28 mouse cellular contexts compared by ENCODE assay signal in the genomic region with DNA sequence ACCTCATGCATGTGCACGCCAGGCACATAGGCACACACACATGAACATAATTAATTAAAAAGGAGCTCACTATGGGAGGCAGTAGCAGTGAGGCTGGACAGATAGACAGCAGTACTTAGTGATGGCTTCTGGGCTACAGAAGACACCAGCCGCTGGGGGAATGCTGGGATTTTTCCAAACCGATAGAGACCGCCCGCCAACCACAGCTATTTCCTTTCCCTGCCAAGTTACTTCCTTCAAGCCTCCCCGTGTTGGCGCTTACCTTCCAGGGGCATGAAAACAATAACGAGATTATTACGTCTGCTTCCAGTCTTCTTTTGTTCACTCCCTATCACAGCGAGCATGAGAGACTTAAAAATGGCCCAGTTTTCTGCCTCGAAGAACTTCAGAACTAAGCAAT. TPM values are rescaled to one million over a fixed set of nuclear protein-coding genes. Genes with fewer than 3 reads are reported as not detected.
A peak's percentile ranks its signal among the peaks of the same experiment; 100 is the strongest.
DNase-seq lines count a peak whose midpoint lies in the region; ATAC-seq and TF ChIP-seq lines count a peak whose summit lies in the region.
"Had no signal": no experiment of that assay in that cellular context is flagged by ENCODE, and none has a peak within 500 bp of the region (broad histone marks: within the 10 kb centered on the region; RNA-seq: fewer than 3 reads in every experiment).

No protein-coding gene starts in this region.

- peaks cover 68% of the 10 kb centered on the region for H3K4me1 ChIP-seq in megakaryocyte, embryonic 14.5 days
- H3K4me1 ChIP-seq in stomach, postnatal 0 days (replicated peaks; ENCODE audit: control insufficient read depth, insufficient read depth), result no peaks in the 10 kb centered on the region; the same call in 1 of the 2 replicates
- H3K4me1 ChIP-seq: heart, embryonic 12.5 days; heart, embryonic 15.5 days had no signal

- H3K27me3 ChIP-seq in megakaryocyte, embryonic 14.5 days (replicated peaks), result peaks cover 3% of the 10 kb centered on the region
- H3K27me3 ChIP-seq in stomach, postnatal 0 days (ENCODE audit: control insufficient read depth, insufficient read depth, low read length), result no peaks in the 10 kb centered on the region
- H3K27me3 ChIP-seq: forebrain, embryonic 12.5 days; heart, embryonic 12.5 days; heart, embryonic 15.5 days; Patski had no signal

- H3K4me3 ChIP-seq in megakaryocyte, embryonic 14.5 days (replicated peaks), result peak overlapping the region; percentile 85
- no peak overlapping the region for H3K4me3 ChIP-seq in stomach, postnatal 0 days (ENCODE audit: low read depth, low read length)
- H3K4me3 ChIP-seq: forebrain, embryonic 12.5 days; heart, embryonic 12.5 days; heart, embryonic 15.5 days had no signal

- peaks cover 3% of the 10 kb centered on the region for H3K36me3 ChIP-seq in megakaryocyte, embryonic 14.5 days (replicated peaks; ENCODE audit: low read length)
- H3K36me3 ChIP-seq in stomach, postnatal 0 days (ENCODE audit: control insufficient read depth, insufficient read depth, low read length), result no peaks in the 10 kb centered on the region
- H3K36me3 ChIP-seq: forebrain, embryonic 12.5 days; heart, embryonic 12.5 days; heart, embryonic 15.5 days had no signal

- no peak for TF ChIP-seq CTCF in stomach, postnatal 0 days (IDR thresholded peaks at IDR 0.05; ENCODE audit: low read depth)

- peak; percentile 9 for DNase-seq in R1 (ENCODE audit: low read depth, low spot score)
- DNase-seq in fibroblast of lung, adult 2 months (ENCODE audit: low read depth), result peak; percentile 39
- DNase-seq in embryo, embryonic 10.5 days (ENCODE audit: low spot score), result no peak
- DNase-seq in adrenal gland, postnatal 36 days, result no peak
- no peak for DNase-seq in stomach, postnatal 0 days (ENCODE audit: low spot score)
- DNase-seq: adrenal gland, adult 8-10 months; adrenal gland, postnatal 25 days; cerebellum, adult 11 months; cerebellum, adult 2 months; cerebellum, adult 9-11 months; cerebellum, postnatal 25 days; gastrocnemius, postnatal 10 days; gastrocnemius, postnatal 36 days; heart, adult 11 months; heart, postnatal 10 days; heart, postnatal 36 days had no signal

- no peak overlapping the region for H3K9ac ChIP-seq in stomach, postnatal 0 days (ENCODE audit: low read length)
- H3K9ac ChIP-seq: forebrain, embryonic 12.5 days; heart, embryonic 12.5 days; heart, embryonic 15.5 days; hindbrain, embryonic 14.5 days had no signal

- ATAC-seq in megakaryocyte, adult 5-6 weeks (ENCODE audit: poor library complexity, severe bottlenecking), result no peak
- peak; percentile 55 for ATAC-seq in megakaryocyte progenitor cell, adult 5-6 weeks (replicated peaks; ENCODE audit: poor library complexity)
- ATAC-seq in stomach, postnatal 0 days (ENCODE audit: low FRiP score, low TSS enrichment), result no peak
- ATAC-seq: forebrain, embryonic 16.5 days; hindbrain, postnatal 0 days; inflammation-experienced regulatory T-cells, adult 6 months; intestine, embryonic 16.5 days; Patski had no signal

- H3K4me2 ChIP-seq in stomach, postnatal 0 days (replicated peaks; ENCODE audit: low read depth), result no peak overlapping the region
- H3K4me2 ChIP-seq: forebrain, embryonic 12.5 days; heart, embryonic 12.5 days; heart, embryonic 15.5 days; hindbrain, embryonic 14.5 days had no signal

- WGBS in stomach, postnatal 0 days, result 85% methylated on average over 11 of the region's 11 CpGs

- TF ChIP-seq EP300 in stomach, postnatal 0 days (optimal IDR thresholded peaks at IDR 0.05), result no peak

- H3K27ac ChIP-seq in stomach, postnatal 0 days (replicated peaks), result no peak overlapping the region
- H3K27ac ChIP-seq: forebrain, embryonic 12.5 days; heart, embryonic 15.5 days; hindbrain, embryonic 14.5 days; hindbrain, postnatal 0 days had no signal

- peaks cover 4% of the 10 kb centered on the region for H3K9me3 ChIP-seq in megakaryocyte, embryonic 14.5 days
- H3K9me3 ChIP-seq in stomach, postnatal 0 days (ENCODE audit: control insufficient read depth, low read length), result no peaks in the 10 kb centered on the region
- H3K9me3 ChIP-seq: forebrain, embryonic 12.5 days; heart, embryonic 15.5 days had no signal

RNA-seq across cellular contexts. Expression of a gene that starts 5.2 kb away (rescaled TPM):
- polyA plus RNA-seq in megakaryocyte, embryonic 14.5 days (2012; ENCODE audit: insufficient read depth, low replicate concordance), result not detected in 2 replicates
- total RNA-seq in megakaryocyte, adult 5-6 weeks (2015), result not detected in 2 replicates
- total RNA-seq in megakaryocyte, adult 5-6 weeks (2017), result not detected in 2 replicates
- total RNA-seq in megakaryocyte progenitor cell, adult 5-6 weeks (2015), result not detected in 2 replicates
- 0.14 TPM in 1 of 2 replicates, not detected in the other for total RNA-seq in megakaryocyte progenitor cell, adult 5-6 weeks (2017)
- under 1 TPM in 1 of 2 experiments, not detected in 1; 0.17 TPM for total RNA-seq in adrenal gland, postnatal 36 days (2021)
- 13.9 and 20.1 TPM in 2 replicates for polyA plus RNA-seq in stomach, postnatal 0 days (2015; fragmentation: Nextera tagmentation; extraction: Ambion mirVana)
- total RNA-seq: adrenal gland, adult 8-10 months; adrenal gland, postnatal 25 days; heart, postnatal 36 days had no signal
- polyA plus RNA-seq: inflammation-experienced regulatory T-cells, adult 6 months had no signal

RNA-seq across cellular contexts. Expression of a gene that starts 34.4 kb away (rescaled TPM):
- polyA plus RNA-seq in megakaryocyte, embryonic 14.5 days (2012; ENCODE audit: insufficient read depth, low replicate concordance), result 4.5 and 9.7 TPM in 2 replicates
- 92.5 and 94.5 TPM in 2 replicates for total RNA-seq in megakaryocyte, adult 5-6 weeks (2015)
- 91.2 and 94.4 TPM in 2 replicates for total RNA-seq in megakaryocyte, adult 5-6 weeks (2017)
- total RNA-seq in megakaryocyte progenitor cell, adult 5-6 weeks (2015), result 122 and 128 TPM in 2 replicates
- total RNA-seq in megakaryocyte progenitor cell, adult 5-6 weeks (2017), result 131 and 138 TPM in 2 replicates
- 100 to 1,000 TPM in 1 of 2 experiments, 10 to 100 TPM in 1; 97.7 to 101 TPM for total RNA-seq in adrenal gland, postnatal 36 days (2021)
- 181 and 186 TPM in 2 replicates for polyA plus RNA-seq in stomach, postnatal 0 days (2015; fragmentation: Nextera tagmentation; extraction: Ambion mirVana)

Comparison
In these comparisons a context has a peak if more than half of its experiments do, and no peak if none do; other contexts are left out.
1. DNase-seq: peak in R1 (single experiment) and fibroblast of lung, adult 2 months (single experiment); none in embryo, embryonic 10.5 days (single experiment), adrenal gland, postnatal 36 days (0 of 2) and stomach, postnatal 0 days (single experiment).